Mouse (Mus musculus) embryo, embryonic 9.5 days (tissue): ENCODE data around the gene 6030408B16Rik.
"Not testable (repeated sequence)": the region's sequence is repeated elsewhere in the genome, so short reads cannot be mapped to it uniquely, and the experiment has no call there.

Experiments used
- DNase-seq: peaks from one replicate; pipeline ENCODE4 v3.0.0-alpha.2; 2017; ENCODE audit errors: extremely low spot score

6030408B16Rik gene

DNA sequence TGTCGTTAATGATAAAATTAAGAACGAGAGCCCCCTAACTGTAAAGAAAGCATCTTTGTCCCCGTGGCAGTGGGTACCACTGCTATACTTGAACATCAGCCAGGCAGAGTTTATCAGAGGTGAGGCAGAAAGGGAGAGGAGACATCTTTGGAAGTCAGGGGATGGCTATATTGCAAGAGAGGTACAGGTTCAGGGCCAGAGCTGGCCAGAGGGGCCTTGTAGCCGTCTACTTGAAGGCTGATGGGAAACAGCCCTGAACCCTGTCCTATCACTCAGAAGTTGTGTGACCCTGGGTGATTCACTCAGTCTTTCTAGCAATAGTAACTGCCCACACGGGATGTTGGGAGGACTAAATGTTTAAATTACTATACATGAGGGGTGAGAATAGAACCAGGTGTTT lies 28.1 kb downstream of the 6030408B16Rik start:
- no peak for DNase-seq

DNA sequence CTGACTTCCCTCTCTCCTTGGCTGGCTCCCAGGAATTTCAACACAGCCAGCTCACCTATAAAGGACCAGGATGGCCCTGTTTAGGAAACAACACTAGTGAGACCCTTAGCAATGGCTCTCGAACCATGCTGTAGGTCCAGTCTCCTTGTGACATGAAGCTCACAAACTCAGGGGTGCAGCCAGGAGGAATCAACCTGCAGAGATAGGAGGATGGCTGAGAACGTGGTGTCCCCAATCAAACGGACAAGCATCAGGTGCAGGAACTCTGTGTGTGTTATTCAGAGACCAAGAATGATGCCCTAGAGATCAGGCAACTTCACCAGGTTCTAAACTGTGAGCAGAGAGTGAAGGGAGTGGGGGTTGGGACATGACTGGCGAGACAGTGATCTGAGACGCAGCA lies 29.1 kb downstream of the 6030408B16Rik start:
- no peak for DNase-seq

- no peak for DNase-seq
These were observed 29.6 kb downstream of the 6030408B16Rik start for GRCm38 (mm10) chr15:101322640-101323039.

DNA sequence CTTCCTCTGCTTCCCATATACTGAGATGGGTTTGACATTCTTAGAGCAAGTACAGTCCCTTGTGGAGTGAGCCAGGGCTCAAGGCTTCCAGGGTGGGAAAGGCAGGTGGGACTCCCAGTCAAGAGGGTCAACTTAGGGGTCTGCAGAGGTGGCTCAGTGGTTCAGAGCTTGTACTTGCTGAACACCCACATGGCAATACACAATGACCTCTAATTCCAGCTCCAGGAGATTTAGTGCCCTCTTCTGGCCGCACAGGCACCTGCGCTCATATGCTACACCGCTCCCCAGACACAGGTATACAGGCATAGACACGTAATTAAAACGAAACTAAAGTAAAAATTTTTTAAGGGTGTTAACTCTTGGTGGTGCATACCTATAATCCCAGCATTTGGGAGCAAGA lies 30.5 kb downstream of the 6030408B16Rik start:
- no peak for DNase-seq

GRCm38 (mm10) chr15:101324409-101324808 lies 31.4 kb downstream of the 6030408B16Rik start:
- DNase-seq: not testable (repeated sequence)

DNA sequence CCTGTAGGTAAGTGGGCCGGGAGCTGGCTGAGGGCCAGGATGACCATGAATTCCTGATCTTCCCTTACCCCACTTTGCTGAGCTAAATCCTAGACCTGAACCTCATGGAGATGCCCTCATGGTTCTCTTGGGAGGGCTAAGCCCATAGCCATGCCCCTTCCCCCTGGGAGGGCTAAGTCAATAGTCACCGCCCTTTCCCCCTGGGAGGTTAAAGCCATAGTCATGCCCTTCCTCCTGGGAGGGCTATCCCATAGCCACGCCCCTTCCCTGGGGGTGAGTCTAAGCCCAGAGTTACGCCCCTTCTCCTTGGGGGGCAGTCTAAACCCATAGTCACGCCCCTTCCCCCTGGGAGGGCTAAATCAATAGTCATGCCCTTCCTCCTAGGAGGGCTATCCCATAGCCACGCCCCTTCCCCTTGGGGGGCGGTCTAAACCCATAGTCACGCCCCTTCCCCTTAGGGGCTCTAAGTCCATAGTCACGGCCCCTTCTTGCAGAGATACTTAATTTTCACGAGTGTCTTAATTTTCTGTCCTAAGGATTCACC lies 33.1 kb downstream of the 6030408B16Rik start:
- DNase-seq: no peak

- peak; percentile 79 for DNase-seq
These were observed 34.3 kb downstream of the 6030408B16Rik start for GRCm38 (mm10) chr15:101327282-101327681.

DNA sequence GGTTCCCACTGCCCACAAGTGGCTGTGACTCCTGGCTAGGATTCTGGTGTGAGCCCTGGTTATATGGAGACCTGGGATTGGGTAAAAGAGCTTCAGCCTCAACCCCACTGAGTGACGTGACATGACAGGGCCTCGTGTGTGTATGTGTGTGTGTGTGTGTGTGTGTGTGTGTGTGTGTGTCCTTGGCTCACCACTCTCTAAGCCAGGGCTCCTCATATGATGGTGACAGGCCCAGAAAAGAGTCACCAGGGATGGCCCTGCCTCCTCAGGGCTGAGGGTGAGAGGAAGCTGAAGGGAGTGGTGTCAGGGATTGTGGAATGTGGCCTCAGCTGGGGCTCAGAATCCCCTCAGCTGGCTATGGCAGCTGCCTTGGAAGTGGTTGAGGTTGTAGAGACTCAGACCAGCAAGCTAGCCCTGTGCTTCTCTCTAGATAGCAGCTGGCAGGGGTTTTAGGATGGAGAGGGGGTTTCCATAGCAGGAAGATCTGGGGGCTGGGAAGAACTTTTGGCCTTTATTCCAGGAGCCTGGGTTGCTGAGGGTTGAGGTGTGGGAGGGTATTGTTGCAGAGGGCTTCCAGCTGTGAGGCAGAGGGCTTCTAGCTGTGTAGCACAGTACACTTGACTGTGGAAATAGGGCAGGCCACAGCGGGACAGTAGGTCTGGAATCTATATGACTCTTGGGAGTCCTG lies 36.0 kb downstream of the 6030408B16Rik start:
- no peak for DNase-seq

DNA sequence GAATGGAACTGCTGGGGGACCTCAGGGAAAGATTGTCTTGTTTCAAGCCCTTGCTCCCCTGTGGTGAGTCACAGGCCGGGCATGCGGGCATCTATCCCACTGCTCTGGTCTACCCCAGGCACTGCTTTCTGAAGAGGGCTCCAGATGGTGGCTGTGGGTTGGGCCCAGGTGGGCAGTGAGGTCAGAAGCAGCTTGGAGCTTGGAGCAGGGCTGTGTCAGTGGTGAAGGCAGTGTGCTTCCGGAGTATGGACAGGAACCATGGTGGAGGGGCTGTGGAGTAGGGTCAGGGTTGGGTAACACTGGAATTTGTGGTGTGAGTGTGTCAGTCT lies 36.5 kb downstream of the 6030408B16Rik start:
- no peak for DNase-seq

DNA sequence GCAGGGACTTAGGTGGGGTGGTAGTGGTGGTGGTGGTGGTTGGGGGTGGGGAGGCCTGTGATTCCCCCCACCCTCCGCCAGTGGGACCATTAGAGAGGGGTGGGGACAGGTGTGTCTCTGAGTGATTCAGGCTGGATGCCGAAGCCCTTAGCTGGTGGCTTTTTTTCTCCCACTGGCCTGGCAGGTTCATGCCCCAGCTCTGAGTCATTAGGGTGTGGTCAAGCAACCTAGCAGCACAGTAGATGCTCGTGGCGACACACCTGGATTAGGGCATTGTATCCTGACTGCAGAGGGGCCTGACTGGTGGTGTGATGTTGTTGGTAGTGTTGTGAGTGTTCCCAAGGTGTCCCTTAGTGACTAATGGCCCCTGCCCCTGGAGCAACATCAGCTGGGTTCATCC lies 38.1 kb downstream of the 6030408B16Rik start:
- no peak for DNase-seq

DNA sequence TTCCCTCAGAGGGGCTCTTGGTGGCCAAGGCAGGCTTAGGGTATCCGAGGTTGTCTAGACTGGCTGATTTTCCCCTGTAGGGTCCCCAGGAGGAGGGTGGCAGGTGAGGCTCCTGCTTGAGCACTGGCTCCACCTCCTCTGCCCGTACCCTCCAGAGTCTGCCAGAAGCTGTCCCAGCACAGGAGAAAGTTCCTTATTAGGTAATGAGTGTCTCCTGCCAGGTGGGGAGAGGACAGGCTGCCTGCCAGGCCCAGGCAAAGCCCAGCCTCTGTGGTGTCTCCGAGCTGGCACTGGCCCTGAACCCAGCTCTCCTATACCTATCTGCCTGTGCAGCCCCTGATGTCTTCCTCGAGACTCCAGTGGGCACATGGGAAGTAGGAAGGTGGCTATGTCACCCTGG lies 39.4 kb downstream of the 6030408B16Rik start:
- no peak for DNase-seq

GRCm38 (mm10) chr15:101333165-101333564 lies 40.2 kb downstream of the 6030408B16Rik start:
- DNase-seq: no peak

DNA sequence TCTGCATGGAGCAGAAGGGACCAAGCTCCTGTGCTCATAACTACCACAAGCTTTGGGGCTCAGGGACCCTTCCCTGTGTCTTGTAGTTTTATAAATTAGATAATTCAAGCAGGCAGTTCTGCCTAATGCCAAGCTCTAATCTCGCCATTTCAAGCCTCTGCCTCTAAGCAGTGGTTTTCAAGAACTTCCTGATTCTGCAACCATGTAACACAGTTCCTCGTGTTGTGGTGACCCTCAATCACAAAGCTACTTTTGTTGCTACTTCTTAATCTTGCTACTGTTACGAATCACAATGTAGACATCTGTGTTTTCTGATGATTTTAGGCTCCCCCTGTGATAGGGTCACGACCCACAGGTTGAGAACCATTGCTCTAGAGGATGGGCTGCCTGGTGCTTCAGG lies 40.6 kb downstream of the 6030408B16Rik start:
- DNase-seq: no peak

DNA sequence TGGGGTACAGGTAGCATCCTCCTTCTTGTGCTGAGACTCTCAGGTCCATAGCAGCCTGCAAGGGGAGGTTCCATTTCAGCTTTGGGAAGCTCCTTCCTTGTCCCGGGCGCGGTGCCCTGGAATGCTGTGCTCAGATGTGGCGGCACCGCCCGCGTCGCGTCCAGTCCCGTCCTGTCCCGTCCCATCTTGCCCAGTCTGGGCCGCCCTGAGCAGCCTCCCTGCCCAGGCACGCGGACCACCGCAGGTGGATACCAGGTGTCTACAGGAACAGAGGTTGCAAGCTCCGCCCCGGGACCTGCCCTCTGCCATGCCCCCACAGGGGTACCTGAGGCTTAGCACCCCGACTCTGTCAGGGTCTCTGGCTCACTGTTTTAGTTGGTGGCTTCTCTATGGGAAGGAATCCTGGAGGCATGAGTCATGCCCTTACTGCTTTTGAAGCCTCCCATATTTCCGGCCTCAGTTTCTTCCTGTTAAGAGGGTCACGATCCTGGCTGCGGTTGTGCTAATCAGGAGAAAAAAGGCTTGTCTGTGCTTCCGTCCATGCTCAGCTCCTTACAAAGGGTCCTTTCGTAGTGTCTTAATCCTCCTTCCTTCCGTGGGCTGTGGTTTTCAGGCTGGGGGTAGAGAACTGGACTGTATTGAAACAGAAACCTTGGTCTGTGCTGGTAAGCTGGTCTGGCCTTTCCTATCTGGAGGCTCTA lies 43.6 kb downstream of the 6030408B16Rik start:
- no peak for DNase-seq

GRCm38 (mm10) chr15:101338359-101338758 lies 45.3 kb downstream of the 6030408B16Rik start:
- DNase-seq: no peak

GRCm38 (mm10) chr15:101339537-101339936 lies 46.5 kb downstream of the 6030408B16Rik start:
- peak; percentile 81 for DNase-seq

DNA sequence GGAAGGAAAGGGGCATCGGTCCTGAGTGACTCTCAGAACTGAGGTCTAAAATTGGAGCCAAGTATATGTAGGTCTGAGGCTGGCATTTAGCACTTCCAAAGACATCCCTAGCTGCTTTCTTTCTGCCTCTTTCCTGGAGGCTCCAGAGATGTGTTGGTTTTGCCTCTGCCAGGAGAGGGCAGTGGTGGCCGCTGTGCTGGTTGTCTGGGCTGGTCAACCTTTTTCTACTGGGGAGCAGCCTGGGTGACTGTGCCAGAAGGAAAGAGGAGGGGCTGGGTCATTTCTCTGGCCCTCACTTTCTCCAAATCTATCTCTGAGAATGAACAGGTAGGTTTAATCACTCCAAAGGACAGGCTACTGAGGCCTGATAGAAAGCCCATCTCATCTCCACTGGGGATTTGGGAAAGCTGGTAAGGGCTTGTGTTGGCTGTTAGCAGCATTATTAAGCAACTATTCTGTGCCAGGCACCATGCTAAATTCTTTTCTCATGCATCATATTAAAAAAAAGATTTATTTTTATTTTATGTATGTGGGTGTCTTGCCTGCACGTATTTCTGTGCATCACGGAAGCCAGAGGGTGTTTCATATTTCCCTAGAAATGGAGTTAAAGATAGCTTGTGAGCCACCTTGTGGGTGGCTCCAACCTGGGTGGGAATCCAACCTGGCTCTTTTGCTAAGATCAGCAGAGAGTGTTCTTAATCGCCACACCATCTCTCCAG lies 48.9 kb downstream of the 6030408B16Rik start:
- DNase-seq: no peak
